Mouse (Mus musculus) myocyte (in vitro differentiated cells): ENCODE results near the gene Pf4. TPM values are rescaled to one million over a fixed set of nuclear protein-coding genes. Genes with fewer than 3 reads are reported as not detected.
A peak's percentile ranks its signal among the peaks of the same experiment; 100 is the strongest.

ENCODE experiments used
- H3K27me3 ChIP-seq: one replicate; pipeline ENCODE4 v1.6.1; 2011; ENCODE audit not compliant: control insufficient read depth, insufficient read depth, insufficient read length
- H3K36me3 ChIP-seq: one replicate; pipeline ENCODE4 v1.6.1; 2011; ENCODE audit not compliant: control insufficient read depth, insufficient read depth
- H3K4me2 ChIP-seq: one replicate; pipeline ENCODE4 v1.6.1; 2011; ENCODE audit warnings: low read depth, control low read depth
- H3K4me3 ChIP-seq: one replicate; pipeline ENCODE4 v1.5.1; 2011; ENCODE audit warnings: mild to moderate bottlenecking, control low read depth, moderate library complexity
- H3K79me2 ChIP-seq: one replicate; pipeline ENCODE4 v1.6.1; 2011; ENCODE audit not compliant: control insufficient read depth, insufficient read depth
- H3ac ChIP-seq: one replicate; pipeline ENCODE4 v1.6.1; 2011; ENCODE audit not compliant: control insufficient read depth, insufficient read length
- CEBPB ChIP-seq: IDR thresholded peaks from 2 replicates; pipeline ENCODE4 v1.6.1; 2011; ENCODE audit warnings: mild to moderate bottlenecking, moderate library complexity; ENCODE audit not compliant: poor library complexity, insufficient read depth, severe bottlenecking
- E2F4 ChIP-seq: IDR thresholded peaks from one replicate; pipeline ENCODE4 v1.6.1; 2011; ENCODE audit warnings: mild to moderate bottlenecking, control low read depth, moderate library complexity; ENCODE audit not compliant: insufficient read depth
- MAX ChIP-seq: IDR thresholded peaks from one replicate; pipeline ENCODE4 v1.6.1; 2011; ENCODE audit warnings: low read depth, mild to moderate bottlenecking, control low read depth
- MYOD1 ChIP-seq, 3 experiments: IDR thresholded peaks; one replicate each; pipeline ENCODE4 v1.6.1; 2011; ENCODE audit warnings: control low read depth in 2 of 3, low read depth in 2 of 3, mild to moderate bottlenecking in 2 of 3, moderate library complexity in 1 of 3; ENCODE audit not compliant: insufficient read length in 2 of 3, control insufficient read depth in 1 of 3
- MYOG ChIP-seq, 3 experiments: IDR thresholded peaks; one replicate each; pipeline ENCODE4 v1.6.1; 2011; ENCODE audit warnings: control low read depth in 2 of 3, low read depth in 2 of 3, mild to moderate bottlenecking in 2 of 3; ENCODE audit not compliant: insufficient read length in 2 of 3, control insufficient read depth in 1 of 3, insufficient read depth in 1 of 3
- POLR2A ChIP-seq: IDR thresholded peaks from one replicate; pipeline ENCODE4 v1.6.1; 2011; ENCODE audit warnings: low read depth, mild to moderate bottlenecking, control low read depth, moderate library complexity; ENCODE audit not compliant: insufficient read length
- POLR2AphosphoS2 ChIP-seq: IDR thresholded peaks from one replicate; pipeline ENCODE4 v1.6.1; 2011; ENCODE audit warnings: low read depth, control low read depth; ENCODE audit not compliant: insufficient read length
- REST ChIP-seq: IDR thresholded peaks from one replicate; pipeline ENCODE4 v1.6.1; 2011; ENCODE audit warnings: mild to moderate bottlenecking, control low read depth, moderate library complexity; ENCODE audit not compliant: insufficient read depth, insufficient read length
- SRF ChIP-seq: IDR thresholded peaks from one replicate; pipeline ENCODE4 v1.6.1; 2011; ENCODE audit warnings: low read depth; ENCODE audit not compliant: control insufficient read depth, insufficient read length
- TCF12 ChIP-seq: IDR thresholded peaks from one replicate; pipeline ENCODE4 v1.6.1; 2011; ENCODE audit warnings: mild to moderate bottlenecking, control low read depth; ENCODE audit not compliant: poor library complexity, insufficient read depth, severe bottlenecking
- TCF3 ChIP-seq: IDR thresholded peaks from one replicate; pipeline ENCODE4 v1.6.1; 2011; ENCODE audit warnings: low read depth, control low read depth; ENCODE audit not compliant: insufficient read length
- USF1 ChIP-seq: IDR thresholded peaks from one replicate; pipeline ENCODE4 v1.6.1; 2011; ENCODE audit warnings: low read depth, mild to moderate bottlenecking, control low read depth, moderate library complexity
- polyA plus RNA-seq: library from polyadenylated mRNA; unstranded; fragments of >200 nt; fragmentation: generic; extraction: Trizol; gene quantifications from one replicate; pipeline ENCODE4 v1.2.1, GENCODE M21; 2012; ENCODE audit warnings: missing spikeins

Gene Pf4
- polyA plus RNA-seq, 1 experiment: not detected

- Histone ChIP-seq H3K4me3 (no peak overlapping the region), H3ac (no peak overlapping the region), H3K27me3 (no peaks in the 10 kb centered on the region), H3K4me2 (no peak overlapping the region), H3K79me2 (no peaks in the 10 kb centered on the region), H3K36me3 (no peaks in the 10 kb centered on the region)
- no peak for TF ChIP-seq USF1
- no peak for TF ChIP-seq TCF3
- TF ChIP-seq MYOG (IDR thresholded peaks at IDR 0.05; ENCODE audit: control insufficient read depth in 1 of 3, insufficient read depth in 1 of 3, insufficient read length in 2 of 3, low read depth in 2 of 3): no peak
- TF ChIP-seq CEBPB: no peak
- TF ChIP-seq E2F4: no peak
- TF ChIP-seq SRF: no peak
- no peak for TF ChIP-seq REST
- no peak for TF ChIP-seq MYOD1 (IDR thresholded peaks at IDR 0.05; ENCODE audit: control insufficient read depth in 1 of 3, insufficient read length in 2 of 3, low read depth in 2 of 3)
- no peak for TF ChIP-seq POLR2A
- TF ChIP-seq MAX: no peak
These were observed 10.4 kb upstream of the Pf4 start for GRCm38 (mm10) chr5:90761834-90762233.

- Histone ChIP-seq H3K36me3 (no peaks in the 10 kb centered on the region), H3K79me2 (no peaks in the 10 kb centered on the region)
These were observed 8.1 kb upstream of the Pf4 start for GRCm38 (mm10) chr5:90763912-90764665.

DNA sequence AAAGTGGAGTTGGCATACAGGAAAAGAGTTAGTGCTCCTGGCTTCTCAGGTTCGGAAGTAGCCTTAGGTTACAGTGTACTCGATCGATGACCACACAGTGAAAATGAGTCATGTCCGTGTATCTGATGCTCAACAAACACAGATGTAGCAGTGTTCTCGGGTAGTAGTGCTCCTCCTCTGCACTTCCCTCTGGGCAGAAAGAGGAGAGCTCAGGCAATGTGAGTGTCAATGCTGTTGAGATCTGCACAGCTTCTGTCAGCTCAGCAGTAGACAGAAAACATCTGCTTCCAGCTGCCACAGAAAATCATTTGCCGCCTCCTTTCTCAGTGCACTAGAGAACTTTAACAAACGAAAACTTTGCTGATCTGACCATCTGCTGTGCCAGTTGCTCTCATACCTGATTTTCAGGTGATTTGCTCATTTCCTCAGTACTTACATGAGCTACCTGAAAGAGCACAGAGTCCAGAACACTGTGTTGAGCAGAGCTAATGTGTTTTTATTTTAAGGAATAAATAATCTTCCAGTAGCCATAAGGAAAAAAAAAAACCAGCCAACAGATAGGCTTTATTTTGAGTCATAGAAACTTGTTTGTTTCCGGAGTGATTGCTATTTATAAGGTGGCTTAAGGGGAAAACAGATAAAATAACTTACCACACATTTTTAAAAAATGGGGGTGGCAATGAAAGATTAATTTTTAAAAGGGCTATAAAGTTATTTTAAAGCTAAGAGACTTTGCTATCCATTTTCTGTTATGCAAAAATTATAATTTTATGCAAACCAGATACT is 6.2 kb upstream of the Pf4 start:
- Histone ChIP-seq H3K79me2 (no peaks in the 10 kb centered on the region), H3ac (no peak overlapping the region), H3K4me3 (no peak overlapping the region), H3K27me3 (no peaks in the 10 kb centered on the region), H3K36me3 (no peaks in the 10 kb centered on the region), H3K4me2 (peak overlapping the region; percentile 25)
- TF ChIP-seq REST (no peak), TCF12 (no peak), SRF (no peak), MYOG (IDR thresholded peaks at IDR 0.05; ENCODE audit: control insufficient read depth in 1 of 3, insufficient read depth in 1 of 3, insufficient read length in 2 of 3, low read depth in 2 of 3) (no peak), TCF3 (no peak), USF1 (no peak), MYOD1 (IDR thresholded peaks at IDR 0.05; ENCODE audit: control insufficient read depth in 1 of 3, insufficient read length in 2 of 3, low read depth in 2 of 3) (no peak), E2F4 (no peak), CEBPB (no peak), POLR2A (no peak), POLR2AphosphoS2 (no peak), MAX (no peak)

More at GRCm38 (mm10) chr5:90763912-90764665, 8.1 kb upstream of the Pf4 start:
- TF ChIP-seq CEBPB: no peak
- TF ChIP-seq REST: no peak
- TF ChIP-seq POLR2A: no peak
- TF ChIP-seq TCF3: no peak
- TF ChIP-seq E2F4: no peak
- TF ChIP-seq USF1: no peak
- TF ChIP-seq MYOG (IDR thresholded peaks at IDR 0.05; ENCODE audit: control insufficient read depth in 1 of 3, insufficient read depth in 1 of 3, insufficient read length in 2 of 3, low read depth in 2 of 3): no peak
- TF ChIP-seq TCF12: no peak
- TF ChIP-seq SRF: no peak
- no peak for TF ChIP-seq MYOD1 (IDR thresholded peaks at IDR 0.05; ENCODE audit: control insufficient read depth in 1 of 3, insufficient read length in 2 of 3, low read depth in 2 of 3)
- no peak for TF ChIP-seq POLR2AphosphoS2
- TF ChIP-seq MAX: no peak
- Histone ChIP-seq H3ac (no peak overlapping the region), H3K27me3 (no peaks in the 10 kb centered on the region), H3K4me2 (peak overlapping the region; percentile 64), H3K4me3 (no peak overlapping the region)

DNA sequence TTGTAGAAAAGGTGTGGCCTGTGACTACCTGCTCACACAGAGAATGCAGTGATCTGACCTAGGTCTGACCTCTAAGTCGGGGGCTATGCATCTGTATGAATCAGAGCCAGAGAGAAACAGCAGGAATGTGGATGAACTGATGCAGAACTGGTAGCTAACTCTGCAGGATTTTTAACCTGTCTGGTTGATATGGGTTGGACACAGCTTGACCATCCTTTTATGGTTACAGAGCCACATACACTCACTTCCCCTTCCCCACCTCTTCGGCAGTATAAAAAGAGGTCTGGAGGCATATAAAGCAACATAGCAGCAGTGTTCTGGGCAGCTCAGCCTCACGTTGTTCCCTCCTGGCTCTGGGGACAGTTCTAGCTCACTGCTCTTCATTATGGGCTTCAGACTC is 4.0 kb upstream of the Pf4 start, which contains the start of gene Ppbp:
Ppbp (plus strand) TSS at position 301 of the 400 bp plus-strand sequence.
- Histone ChIP-seq H3K36me3 (no peaks in the 10 kb centered on the region), H3K4me2 (no peak within 1 kb of the TSS), H3K4me3 (no peak within 1 kb of the TSS), H3ac (no peak within 1 kb of the TSS), H3K79me2 (no peaks in the 10 kb centered on the region), H3K27me3 (no peaks in the 10 kb centered on the region)
- TF ChIP-seq MYOD1 (IDR thresholded peaks at IDR 0.05; ENCODE audit: control insufficient read depth in 1 of 3, insufficient read length in 2 of 3, low read depth in 2 of 3) (no peak), MYOG (IDR thresholded peaks at IDR 0.05; ENCODE audit: control insufficient read depth in 1 of 3, insufficient read depth in 1 of 3, insufficient read length in 2 of 3, low read depth in 2 of 3) (no peak), TCF12 (no peak), MAX (no peak), TCF3 (no peak), USF1 (no peak), POLR2A (no peak), E2F4 (no peak), POLR2AphosphoS2 (no peak), SRF (no peak), CEBPB (no peak), REST (no peak)
